Mouse (Mus musculus) kidney, embryonic 14.5 days (tissue): ENCODE measurements at regions not wholly inside any gene's neighbourhood (a gene's known extent, or its start where the extent isn't known, plus 50 kb on each side); places are given as distances from the start of the nearest gene placed in this dataset.
"Not testable (repeated sequence)": the region's sequence is repeated elsewhere in the genome, so short reads cannot be mapped to it uniquely, and the experiment has no call there.

Experiments
- ATAC-seq: fragments of 200-750 bp; cut with Nextera tagmentation; 2 replicates; pipeline ENCODE4 v1.8.0; 2017; ENCODE audit warnings: moderate number of reproducible peaks, mild to moderate bottlenecking, moderate TSS enrichment, moderate library complexity; ENCODE audit not compliant: low FRiP score, low TSS enrichment
- H3K27ac ChIP-seq: fragments of 300-500 bp; sonication (generic); 2 replicates; pipeline ENCODE4 v1.5.1; 2014; ENCODE audit warnings: low read depth, mild to moderate bottlenecking, low read length, moderate library complexity, mixed read lengths
- H3K27me3 ChIP-seq: fragments of 300-500 bp; sonication (generic); 2 replicates; pipeline ENCODE4 v1.6.1; 2014; ENCODE audit warnings: mild to moderate bottlenecking, low read length; ENCODE audit not compliant: control insufficient read depth, insufficient read depth
- H3K36me3 ChIP-seq: fragments of 300-500 bp; sonication (generic); 2 replicates; pipeline ENCODE4 v1.6.1; 2014; ENCODE audit warnings: low read length, mixed read lengths; ENCODE audit not compliant: control insufficient read depth, insufficient read depth
- H3K4me1 ChIP-seq: fragments of 300-500 bp; sonication (generic); 2 replicates; pipeline ENCODE4 v1.6.1; 2014; ENCODE audit warnings: low read length, mixed read lengths; ENCODE audit not compliant: control insufficient read depth, insufficient read depth
- H3K4me2 ChIP-seq: fragments of 300-500 bp; sonication (generic); replicated peaks from 2 replicates; pipeline ENCODE4 v1.6.1; 2014; ENCODE audit warnings: low read depth, mild to moderate bottlenecking, low read length
- H3K4me3 ChIP-seq: fragments of 300-500 bp; sonication (generic); 2 replicates; pipeline ENCODE4 v1.5.1; 2014; ENCODE audit warnings: mild to moderate bottlenecking, low read length
- H3K9ac ChIP-seq: fragments of 300-500 bp; sonication (generic); 2 replicates; pipeline ENCODE4 v1.6.1; 2014; ENCODE audit warnings: low read depth, mild to moderate bottlenecking, low read length, moderate library complexity
- H3K9me3 ChIP-seq: fragments of 300-500 bp; sonication (generic); 2 replicates; pipeline ENCODE4 v1.6.1; 2016; ENCODE audit warnings: low read length; ENCODE audit not compliant: control insufficient read depth
- WGBS: fragments of 180-500 bp; shearing (Covaris S2); extraction: QIAGEN DNeasy Blood & Tissue Kit; methylation state at CpG from one replicate; pipeline ENCODE4 v1.1.7; 2014; 5-methylcytosine and 5-hydroxymethylcytosine counted together

- Histone ChIP-seq H3K4me2 (no peak overlapping the region), H3K4me3 (no peak overlapping the region), H3K9ac (no peak overlapping the region), H3K9me3 (no peaks in the 10 kb centered on the region), H3K27me3 (no peaks in the 10 kb centered on the region; the same call in 1 of the 2 replicates), H3K4me1 (no peaks in the 10 kb centered on the region), H3K27ac (no peak overlapping the region), H3K36me3 (no peaks in the 10 kb centered on the region)
- WGBS, result 87% methylated on average over 10 of the region's 10 CpGs
- no peak for ATAC-seq
Observed at GRCm38 (mm10) chr4:124368085-124368484, 242.5 kb downstream of the 3100002H09Rik start.

GRCm38 (mm10) chr4:124360578-124360908 lies 250.1 kb downstream of the 3100002H09Rik start:
- no peak for ATAC-seq
- Histone ChIP-seq H3K4me1 (no peaks in the 10 kb centered on the region), H3K4me3 (no peak overlapping the region), H3K4me2 (no peak overlapping the region), H3K9ac (no peak overlapping the region), H3K27me3 (peaks cover 28% of the 10 kb centered on the region), H3K36me3 (no peaks in the 10 kb centered on the region), H3K27ac (no peak overlapping the region), H3K9me3 (no peaks in the 10 kb centered on the region)
- WGBS, result 53% methylated on average over 6 of the region's 6 CpGs

GRCm38 (mm10) chr4:124359707-124360577 lies 250.7 kb downstream of the 3100002H09Rik start:
- no peak for ATAC-seq
- no peaks in the 10 kb centered on the region for H3K9me3 ChIP-seq
- WGBS, result 35% methylated on average over 13 of the region's 13 CpGs

GRCm38 (mm10) chr4:124358456-124358855 lies 252.1 kb downstream of the 3100002H09Rik start:
- 0% methylated on average over 1 of the region's 8 CpGs for WGBS
- not testable (repeated sequence) for H3K27ac ChIP-seq, H3K4me1 ChIP-seq, H3K9ac ChIP-seq, H3K36me3 ChIP-seq, H3K4me2 ChIP-seq, H3K4me3 ChIP-seq, H3K9me3 ChIP-seq
- ATAC-seq, result peak; percentile 60; the same call in 1 of the 2 replicates
- peaks cover 28% of the 10 kb centered on the region for H3K27me3 ChIP-seq

More at GRCm38 (mm10) chr4:124359707-124360577, 250.7 kb downstream of the 3100002H09Rik start:
- H3K27ac ChIP-seq, result no peak overlapping the region
- H3K36me3 ChIP-seq, result no peaks in the 10 kb centered on the region
- no peak overlapping the region for H3K9ac ChIP-seq
- no peaks in the 10 kb centered on the region for H3K4me1 ChIP-seq
- no peak overlapping the region for H3K4me3 ChIP-seq
- no peak overlapping the region for H3K4me2 ChIP-seq
- H3K27me3 ChIP-seq, result peaks cover 28% of the 10 kb centered on the region

- Histone ChIP-seq H3K9me3 (no peaks in the 10 kb centered on the region), H3K4me1 (peaks cover 7% of the 10 kb centered on the region; the same call in 1 of the 2 replicates), H3K4me3 (no peak overlapping the region), H3K27ac (no peak overlapping the region), H3K27me3 (0 out of 2 replicates have a peak, but pooled peaks cover 2% of the 10 kb centered on the region), H3K4me2 (no peak overlapping the region), H3K36me3 (no peaks in the 10 kb centered on the region), H3K9ac (no peak overlapping the region)
- WGBS, result 86% methylated on average over 3 of the region's 3 CpGs
- ATAC-seq, result no peak
Observed at GRCm38 (mm10) chr4:124350361-124350760, 260.2 kb downstream of the 3100002H09Rik start.

GRCm38 (mm10) chr4:124349610-124350295 lies 260.9 kb downstream of the 3100002H09Rik start:
- Histone ChIP-seq H3K36me3 (no peaks in the 10 kb centered on the region), H3K27ac (no peak overlapping the region), H3K27me3 (0 out of 2 replicates have a peak, but pooled peaks cover 2% of the 10 kb centered on the region), H3K9ac (no peak overlapping the region), H3K4me3 (no peak overlapping the region), H3K4me2 (no peak overlapping the region), H3K4me1 (peaks cover 7% of the 10 kb centered on the region; the same call in 1 of the 2 replicates), H3K9me3 (no peaks in the 10 kb centered on the region)
- 41% methylated on average over 15 of the region's 15 CpGs for WGBS
- ATAC-seq, result peak; percentile 52; the same call in 1 of the 2 replicates

- no peaks in the 10 kb centered on the region for H3K36me3 ChIP-seq
- no peak overlapping the region for H3K27ac ChIP-seq
- 21% methylated on average over 3 of the region's 3 CpGs for WGBS
Observed at GRCm38 (mm10) chr4:124349055-124349454, 261.5 kb downstream of the 3100002H09Rik start.

GRCm38 (mm10) chr4:124340073-124340472 lies 270.5 kb downstream of the 3100002H09Rik start:
- no peak overlapping the region for H3K4me3 ChIP-seq
- no peak for ATAC-seq
- H3K9me3 ChIP-seq, result peaks cover 9% of the 10 kb centered on the region; the same call in 1 of the 2 replicates
- no peak overlapping the region for H3K27ac ChIP-seq
- H3K9ac ChIP-seq, result no peak overlapping the region
- no peaks in the 10 kb centered on the region for H3K27me3 ChIP-seq
- H3K4me2 ChIP-seq, result no peak overlapping the region
- no peaks in the 10 kb centered on the region for H3K36me3 ChIP-seq
- WGBS, result 16% methylated on average over 7 of the region's 7 CpGs
- H3K4me1 ChIP-seq, result no peaks in the 10 kb centered on the region

More at GRCm38 (mm10) chr4:124349055-124349454, 261.5 kb downstream of the 3100002H09Rik start:
- H3K4me3 ChIP-seq, result no peak overlapping the region
- H3K9me3 ChIP-seq, result no peaks in the 10 kb centered on the region
- H3K27me3 ChIP-seq, result 0 out of 2 replicates have a peak, but pooled peaks cover 2% of the 10 kb centered on the region
- H3K4me2 ChIP-seq, result no peak overlapping the region
- peaks cover 7% of the 10 kb centered on the region; the same call in 1 of the 2 replicates for H3K4me1 ChIP-seq
- peak; percentile 71; the same call in 1 of the 2 replicates for ATAC-seq
- H3K9ac ChIP-seq, result no peak overlapping the region

- no peak overlapping the region for H3K9ac ChIP-seq
- WGBS, result 76% methylated on average over 2 of the region's 2 CpGs
- H3K36me3 ChIP-seq, result no peaks in the 10 kb centered on the region
- H3K27ac ChIP-seq, result no peak overlapping the region
- no peak overlapping the region for H3K4me2 ChIP-seq
- no peaks in the 10 kb centered on the region for H3K4me1 ChIP-seq
- ATAC-seq, result no peak
- peaks cover 9% of the 10 kb centered on the region; the same call in 1 of the 2 replicates for H3K9me3 ChIP-seq
- no peaks in the 10 kb centered on the region for H3K27me3 ChIP-seq
- H3K4me3 ChIP-seq, result no peak overlapping the region
Observed at GRCm38 (mm10) chr4:124335726-124336125, 274.9 kb downstream of the 3100002H09Rik start.
